Mouse (Mus musculus) kidney, adult 18-20 months (tissue): ENCODE measurements around the gene Arid1a.
"Not testable (repeated sequence)": the region's sequence is repeated elsewhere in the genome, so short reads cannot be mapped to it uniquely, and the experiment has no call there.

Source experiments
- DNase-seq: peaks from one replicate; pipeline ENCODE4 v3.0.0; 2021

The Arid1a gene

GRCm38 (mm10) chr4:133673666-133674330 is 82.8 kb downstream of the Arid1a start:
- peak; percentile 66 for DNase-seq

DNA sequence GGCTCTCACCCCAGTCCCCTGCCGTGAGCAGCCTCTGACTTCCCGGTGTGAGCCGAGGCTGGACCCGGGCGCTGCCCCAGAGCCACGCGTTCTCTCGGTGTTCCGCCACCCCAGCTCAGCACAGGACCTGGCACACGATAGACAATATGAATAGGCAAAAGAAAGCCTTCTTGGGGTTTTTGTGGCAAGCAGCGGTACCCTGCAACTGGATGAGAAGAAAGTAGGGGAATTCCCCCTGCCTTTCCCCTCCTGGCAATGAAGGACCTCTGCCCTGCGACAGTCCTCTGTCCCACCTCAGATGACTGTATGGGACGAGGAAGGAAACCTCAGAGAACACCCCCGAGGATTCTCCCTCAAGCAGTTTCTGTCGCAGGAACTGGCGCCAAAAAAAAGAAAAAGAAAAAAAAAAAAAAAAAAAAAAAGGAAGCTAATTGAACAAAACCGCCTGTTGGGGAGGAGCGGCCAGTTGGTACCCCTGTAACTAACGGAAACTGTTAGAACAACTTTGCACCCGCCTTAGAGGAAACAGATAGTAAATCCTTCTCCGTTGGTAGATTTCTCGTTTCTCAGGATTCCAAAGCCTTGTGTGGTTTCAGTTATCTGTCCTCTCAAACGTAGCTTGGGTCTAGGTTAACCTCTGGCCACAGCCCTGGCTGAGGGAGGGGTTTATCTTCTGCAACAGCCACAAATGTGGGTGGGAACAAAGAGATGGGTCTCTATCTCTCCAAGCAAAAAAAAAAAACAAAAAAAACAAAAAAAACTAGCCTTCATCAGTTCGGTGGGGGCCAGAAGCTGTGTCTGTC is 83.5 kb downstream of the Arid1a start:
- peak; percentile 53 for DNase-seq

- peak; percentile 97 for DNase-seq
These were observed 84.4 kb downstream of the Arid1a start, which contains the start of gene Pigv for GRCm38 (mm10) chr4:133671881-133672844. Pigv (minus strand) TSS chr4:133672647.

GRCm38 (mm10) chr4:133671184-133671880 is 85.2 kb downstream of the Arid1a start:
- DNase-seq = peak; percentile 86

DNA sequence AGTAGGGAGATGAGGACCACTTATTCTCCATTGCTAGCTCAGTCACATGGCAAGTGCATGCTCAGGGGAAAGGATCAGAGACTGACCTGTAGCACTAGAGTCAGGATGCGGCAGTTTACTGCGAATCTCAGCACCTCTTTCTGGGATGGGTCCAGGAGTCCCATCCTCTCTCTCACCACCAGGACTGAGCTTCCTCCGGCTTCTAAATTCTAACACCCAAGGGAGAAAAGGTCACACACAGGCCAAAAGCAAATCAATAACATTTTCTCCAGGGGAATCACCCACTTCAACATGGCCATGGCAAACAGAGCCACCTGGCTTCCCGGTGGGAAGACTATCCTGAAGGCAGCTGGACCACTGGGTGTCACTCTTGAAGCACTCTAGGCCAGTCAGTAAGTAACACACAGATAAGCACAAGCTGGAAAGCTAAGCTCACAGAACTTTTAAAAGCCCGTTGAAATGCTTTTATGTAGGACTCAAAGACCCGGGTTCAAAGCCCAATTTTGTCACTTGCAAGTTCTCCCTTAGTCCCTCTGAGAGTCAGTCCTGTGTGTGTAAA is 86.8 kb downstream of the Arid1a start:
- DNase-seq = peak; percentile 38

DNA sequence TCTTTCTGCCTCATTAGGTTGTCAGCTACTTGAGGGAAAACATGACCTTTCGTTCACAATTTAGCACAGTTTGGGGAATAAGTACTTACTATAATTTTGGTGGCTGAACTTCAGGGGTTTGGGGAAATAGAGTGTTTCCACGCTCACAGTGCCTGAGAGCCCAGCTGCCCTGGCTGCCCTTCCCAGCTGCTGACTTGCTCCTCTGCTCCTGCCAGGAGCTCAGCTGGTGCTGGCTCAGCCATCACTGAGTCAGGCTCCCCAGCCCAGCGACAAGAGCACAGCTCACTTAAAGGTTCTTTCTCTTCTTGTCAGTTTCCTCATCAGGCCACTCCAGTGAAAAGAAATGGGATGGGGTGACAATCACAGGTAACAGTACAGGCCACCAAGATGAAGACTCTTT is 88.0 kb downstream of the Arid1a start:
- no peak for DNase-seq

- no peak for DNase-seq
These were observed 90.4 kb downstream of the Arid1a start for GRCm38 (mm10) chr4:133666199-133666598.

DNA sequence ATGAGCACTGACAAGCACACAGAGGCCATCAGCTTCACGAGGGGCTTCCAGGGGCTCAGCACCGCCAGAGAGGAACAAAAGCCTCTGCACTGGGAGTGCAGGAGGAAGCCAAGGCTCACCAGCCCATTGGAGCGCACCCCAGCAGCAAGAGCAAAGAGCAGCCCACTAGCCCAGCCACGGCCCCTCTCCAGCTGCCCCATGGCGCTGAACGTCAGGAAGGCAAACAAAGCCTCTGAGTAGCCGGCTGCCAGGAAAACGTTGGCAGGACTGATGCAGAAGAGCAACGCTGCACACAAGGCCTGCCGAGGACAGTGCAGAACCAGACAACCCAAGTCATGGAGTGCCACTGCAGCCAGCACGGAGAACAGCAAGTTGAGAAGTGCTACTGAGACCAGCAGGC is 91.5 kb downstream of the Arid1a start:
- no peak for DNase-seq

GRCm38 (mm10) chr4:133662945-133663344 is 93.6 kb downstream of the Arid1a start:
- DNase-seq = no peak

- DNase-seq = no peak
These were observed 94.1 kb downstream of the Arid1a start for GRCm38 (mm10) chr4:133662421-133662820.

DNA sequence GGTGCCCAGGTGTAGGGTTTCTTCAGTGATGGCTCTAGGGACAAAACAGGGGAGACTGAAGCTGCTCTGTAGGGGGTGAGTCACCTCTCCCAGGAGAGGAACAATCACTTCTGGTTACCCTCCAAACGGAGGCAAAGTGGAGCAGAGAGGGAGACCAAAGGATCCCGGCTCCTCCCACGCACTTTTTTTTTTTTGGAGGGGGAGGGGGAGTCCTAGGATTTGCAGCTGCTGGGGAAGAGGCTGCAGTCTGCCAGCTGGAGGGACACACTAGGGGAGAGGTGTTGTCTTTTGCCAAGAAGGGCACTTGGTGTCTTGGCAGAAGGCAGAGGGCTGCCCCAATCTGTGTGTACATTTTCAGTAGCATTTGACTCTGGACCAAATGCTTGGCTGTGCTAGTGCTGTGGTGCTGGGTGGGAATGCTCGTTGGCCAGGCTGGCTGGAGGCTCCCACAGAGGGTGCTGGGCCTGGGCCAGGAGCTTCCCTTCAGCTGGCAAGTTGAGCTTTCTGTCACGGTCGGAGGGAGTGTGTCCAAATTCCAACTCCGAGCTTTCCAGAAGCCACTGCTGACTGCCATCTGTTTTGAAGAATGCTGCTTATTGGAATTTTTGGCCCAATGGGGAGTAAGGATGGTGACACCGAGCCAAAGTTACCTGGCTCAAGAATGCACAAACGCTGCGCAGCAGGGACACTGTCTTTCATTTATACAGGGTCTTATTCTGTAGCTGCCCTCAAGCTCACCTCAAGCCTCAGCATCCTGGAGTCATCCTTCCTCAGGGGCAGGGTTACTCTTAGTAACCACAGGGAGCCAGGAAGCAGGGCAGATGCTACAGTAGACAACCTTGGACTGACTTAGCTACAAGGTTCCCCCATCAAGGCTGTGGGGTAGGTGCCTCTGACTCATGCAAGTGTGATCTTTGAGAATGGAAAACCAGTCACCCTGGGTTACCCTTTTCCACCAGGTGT is 96.1 kb downstream of the Arid1a start:
- peak; percentile 93 for DNase-seq

GRCm38 (mm10) chr4:133659497-133660192 is 96.9 kb downstream of the Arid1a start:
- DNase-seq = peak; percentile 81

GRCm38 (mm10) chr4:133658729-133659128 is 97.8 kb downstream of the Arid1a start:
- DNase-seq = no peak

DNA sequence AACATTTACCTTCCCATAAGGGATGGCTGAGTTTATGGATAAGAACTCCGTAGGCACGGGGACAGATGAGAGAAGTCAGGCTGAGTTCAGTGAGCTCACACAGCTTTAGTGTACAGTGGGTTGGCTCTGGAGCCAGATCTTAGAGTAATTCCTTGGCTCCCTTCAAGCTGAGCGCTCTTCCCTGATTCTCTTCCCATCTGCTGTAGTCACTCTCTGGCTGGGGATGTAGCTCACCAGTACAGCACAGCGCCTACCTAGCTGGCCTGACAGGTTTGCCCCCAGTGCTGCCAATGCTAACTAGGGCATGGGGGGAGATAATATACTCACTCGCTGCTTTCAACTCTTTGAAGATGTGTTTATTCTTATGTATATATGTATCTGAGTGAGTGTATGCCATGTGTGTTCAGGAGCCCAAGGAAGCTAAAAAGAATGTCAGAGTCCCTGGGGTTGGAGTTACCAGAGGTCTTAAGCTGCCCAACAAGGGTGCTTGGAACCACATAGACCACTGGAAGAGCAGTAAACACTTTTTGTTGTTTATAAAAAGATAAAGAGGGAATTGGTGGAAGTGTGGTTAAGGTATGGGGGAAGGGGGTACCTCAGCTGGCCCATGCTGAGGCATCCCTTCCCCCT is 98.6 kb downstream of the Arid1a start:
- no peak for DNase-seq

- no peak for DNase-seq
These were observed 99.6 kb downstream of the Arid1a start for GRCm38 (mm10) chr4:133656997-133657396.

GRCm38 (mm10) chr4:133656294-133656693 is 100.3 kb downstream of the Arid1a start:
- peak; percentile 37 for DNase-seq

DNA sequence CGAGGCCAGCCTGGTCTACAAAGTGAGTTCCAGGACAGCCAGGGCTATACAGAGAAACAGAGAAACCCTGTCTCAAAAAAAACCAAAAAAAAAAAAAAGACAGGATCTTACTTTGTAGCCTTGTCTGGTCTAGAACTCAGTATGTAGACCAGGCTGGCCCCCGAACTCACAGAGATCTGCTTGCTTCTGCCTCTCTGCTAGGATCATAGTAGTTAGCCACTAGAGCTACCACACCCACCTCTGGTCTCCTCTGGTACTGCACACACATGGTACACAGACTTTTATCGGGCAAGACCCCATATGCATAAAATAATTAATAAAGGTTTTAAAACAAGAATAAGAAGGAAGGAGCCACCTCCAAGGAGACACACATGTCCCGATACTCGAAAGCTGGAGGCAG is 102.5 kb downstream of the Arid1a start:
- DNase-seq = not testable (repeated sequence)

GRCm38 (mm10) chr4:133652746-133653145 is 103.8 kb downstream of the Arid1a start:
- DNase-seq = no peak

DNA sequence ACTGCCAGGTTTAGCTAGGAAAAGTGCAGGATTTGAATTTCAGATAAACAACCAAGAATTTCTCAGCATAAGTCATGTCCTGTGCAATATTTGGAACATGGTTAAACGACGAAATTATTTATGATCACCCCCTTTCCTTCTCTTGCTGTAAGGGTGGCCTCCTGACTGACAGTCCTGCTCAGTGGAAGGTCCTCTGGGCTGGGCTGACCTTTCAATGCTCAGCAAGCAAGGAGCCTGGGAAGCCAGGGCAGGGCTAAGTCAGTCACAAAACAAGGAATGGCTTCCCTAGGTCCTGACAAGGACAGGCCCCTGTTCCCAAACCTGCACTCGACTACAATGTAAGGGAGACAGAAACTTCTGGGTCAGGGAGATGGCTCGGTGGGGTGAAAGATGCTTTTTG is 104.6 kb downstream of the Arid1a start:
- DNase-seq = no peak

GRCm38 (mm10) chr4:133651445-133651844 is 105.1 kb downstream of the Arid1a start:
- DNase-seq = no peak
